Mouse (Mus musculus) midbrain, embryonic 10.5 days (tissue): Measurements from ENCODE around the gene Aip. TPM values are rescaled to one million over a fixed set of nuclear protein-coding genes. Genes with fewer than 3 reads are reported as not detected.
"Not testable (repeated sequence)": the region's sequence is repeated elsewhere in the genome, so short reads cannot be mapped to it uniquely, and the experiment has no call there.

Experiments
- DNase-seq: peaks from one replicate; pipeline ENCODE4 v3.0.0-alpha.2; 2017; ENCODE audit warnings: low spot score
- H3K27ac ChIP-seq: fragments of 300-500 bp; sonication (generic); replicated peaks from 2 replicates; pipeline ENCODE4 v1.5.1; 2016; ENCODE audit warnings: mild to moderate bottlenecking
- H3K27me3 ChIP-seq: fragments of 300-500 bp; sonication (generic); 2 replicates; pipeline ENCODE4 v1.6.1; 2016; ENCODE audit warnings: low read depth, mild to moderate bottlenecking; ENCODE audit not compliant: poor library complexity, severe bottlenecking
- H3K36me3 ChIP-seq: fragments of 300-500 bp; sonication (generic); 2 replicates; pipeline ENCODE4 v1.6.1; 2016; ENCODE audit warnings: mild to moderate bottlenecking, moderate library complexity
- H3K4me1 ChIP-seq: fragments of 300-500 bp; sonication (generic); 2 replicates; pipeline ENCODE4 v1.6.1; 2016
- H3K4me3 ChIP-seq: fragments of 300-500 bp; sonication (generic); 2 replicates; pipeline ENCODE4 v1.5.1; 2016; ENCODE audit warnings: mild to moderate bottlenecking, moderate library complexity
- H3K9me3 ChIP-seq: fragments of 300-500 bp; sonication (generic); replicated peaks from 2 replicates; pipeline ENCODE4 v1.6.1; 2016; ENCODE audit warnings: mild to moderate bottlenecking
- WGBS: fragments of 180-500 bp; shearing (Covaris S2); methylation state at CpG from one replicate; pipeline ENCODE4 v1.1.7; 2016; 5-methylcytosine and 5-hydroxymethylcytosine counted together
- polyA plus RNA-seq: library from polyadenylated mRNA; unstranded; fragments of >200 nt; fragmentation: Nextera tagmentation; extraction: Ambion mirVana; gene quantifications from 2 replicates; pipeline ENCODE4 v1.2.1, GENCODE M21; 2016

The Aip gene
- polyA plus RNA-seq, 1 experiment from 2014 or later: 60.6 TPM

- H3K4me1 ChIP-seq: no peaks in the 10 kb centered on the region; the same call in 1 of the 2 replicates
- H3K9me3 ChIP-seq: no peaks in the 10 kb centered on the region
- no peaks in the 10 kb centered on the region for H3K36me3 ChIP-seq
- no peak overlapping the region for H3K27ac ChIP-seq
- no peaks in the 10 kb centered on the region for H3K27me3 ChIP-seq
- WGBS: 77% methylated on average over 15 of the region's 15 CpGs
- H3K4me3 ChIP-seq: no peak overlapping the region
- DNase-seq: no peak
These were observed 55.3 kb downstream of the Aip start for GRCm38 (mm10) chr19:4070311-4070710.

DNA sequence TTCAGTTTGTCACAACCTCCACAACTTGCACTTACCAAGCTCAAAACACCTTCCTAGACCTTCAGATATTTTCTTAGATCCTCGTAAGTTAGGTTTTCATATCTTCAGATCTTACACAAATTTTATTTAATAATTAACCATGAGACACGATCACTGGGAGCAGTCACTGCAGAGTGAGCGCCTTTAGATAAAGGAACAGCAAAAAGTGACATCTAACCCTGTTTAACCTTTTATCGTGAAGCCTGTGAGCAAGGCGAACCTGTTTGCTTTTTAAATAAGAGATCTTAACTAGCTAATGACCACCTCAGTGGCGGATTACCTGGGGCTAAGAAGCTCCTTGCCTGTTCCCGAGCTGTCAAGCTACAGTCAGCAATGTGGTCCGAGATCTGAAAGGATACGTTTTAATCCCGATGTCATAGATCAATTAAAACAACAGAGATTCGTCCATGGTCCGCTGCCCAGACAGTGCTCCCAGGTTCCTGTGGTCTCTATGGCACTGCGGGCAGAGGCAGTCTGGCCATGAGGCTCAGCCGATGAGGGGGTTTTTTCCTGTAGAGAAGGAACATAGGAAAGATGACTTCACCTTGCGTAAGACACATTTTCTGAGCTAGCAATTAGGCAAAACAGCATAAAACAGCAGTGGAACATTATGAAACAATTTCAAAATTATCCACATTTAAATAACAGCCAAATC, 56.8 kb downstream of the Aip start:
- Histone ChIP-seq H3K4me3 (no peak overlapping the region), H3K27ac (no peak overlapping the region), H3K36me3 (no peaks in the 10 kb centered on the region), H3K27me3 (no peaks in the 10 kb centered on the region), H3K4me1 (no peaks in the 10 kb centered on the region; the same call in 1 of the 2 replicates), H3K9me3 (no peaks in the 10 kb centered on the region)
- WGBS: 64% methylated on average over 15 of the region's 15 CpGs
- DNase-seq: no peak

- H3K9me3 ChIP-seq, H3K27ac ChIP-seq, DNase-seq, H3K4me3 ChIP-seq, H3K4me1 ChIP-seq, H3K36me3 ChIP-seq, H3K27me3 ChIP-seq: not testable (repeated sequence)
- WGBS: 96% methylated on average over 2 of the region's 2 CpGs
These were observed 57.4 kb downstream of the Aip start for GRCm38 (mm10) chr19:4068242-4068641.

DNA sequence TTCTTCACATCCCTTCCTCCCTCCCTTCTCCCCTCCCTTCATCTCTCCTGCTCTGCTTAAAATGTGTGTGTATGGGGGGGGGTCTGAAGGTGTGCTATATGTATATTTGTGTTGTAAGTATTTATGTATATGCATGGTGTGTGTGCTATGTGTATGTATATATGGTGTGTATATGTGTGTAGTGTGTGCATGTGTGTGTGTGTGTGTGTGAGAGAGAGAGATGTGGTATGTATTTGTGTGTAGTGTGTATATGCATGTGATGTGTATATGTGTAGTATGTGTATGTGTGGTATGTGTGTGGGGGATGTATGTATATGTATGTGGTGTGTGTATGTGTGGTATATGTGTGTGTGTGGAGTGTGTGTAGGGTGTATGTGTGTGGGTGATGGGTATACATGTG, 58.8 kb downstream of the Aip start:
- Histone ChIP-seq H3K27me3 (no peaks in the 10 kb centered on the region), H3K27ac (no peak overlapping the region), H3K36me3 (no peaks in the 10 kb centered on the region), H3K4me3 (no peak overlapping the region), H3K9me3 (no peaks in the 10 kb centered on the region), H3K4me1 (no peaks in the 10 kb centered on the region; the same call in 1 of the 2 replicates)
- DNase-seq: no peak

- Histone ChIP-seq H3K27me3 (no peaks in the 10 kb centered on the region), H3K4me3 (no peak overlapping the region), H3K4me1 (no peaks in the 10 kb centered on the region; the same call in 1 of the 2 replicates), H3K9me3 (no peaks in the 10 kb centered on the region), H3K27ac (no peak overlapping the region), H3K36me3 (no peaks in the 10 kb centered on the region)
- no peak for DNase-seq
- 92% methylated on average over 6 of the region's 6 CpGs for WGBS
These were observed 59.4 kb downstream of the Aip start for GRCm38 (mm10) chr19:4066280-4066679.

DNA sequence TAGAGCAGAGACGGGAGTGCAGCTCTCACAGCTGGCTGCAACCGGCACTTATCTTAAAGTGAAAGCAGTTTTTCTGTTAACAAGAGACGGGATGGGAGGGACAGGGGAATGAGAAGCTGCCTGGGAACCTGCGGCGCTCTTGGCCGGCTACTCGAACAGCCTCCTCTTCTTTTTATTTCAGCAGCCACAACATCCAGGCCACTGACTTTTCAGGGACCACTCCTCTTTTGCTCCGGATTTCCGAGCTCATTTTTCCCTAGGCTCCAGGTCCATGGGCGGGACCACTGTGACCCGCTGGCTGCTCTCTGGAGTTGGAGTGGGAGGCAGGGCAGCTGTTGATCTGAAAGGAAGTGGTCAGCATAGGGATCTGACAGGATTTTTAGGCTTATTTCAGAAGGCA, 61.2 kb downstream of the Aip start:
- 53% methylated on average over 6 of the region's 11 CpGs for WGBS
- H3K9me3 ChIP-seq, H3K36me3 ChIP-seq: not testable (repeated sequence)

More for the DNA sequence above, 61.2 kb downstream of the Aip start:
- not testable (repeated sequence) for H3K4me3 ChIP-seq, H3K4me1 ChIP-seq, DNase-seq, H3K27ac ChIP-seq, H3K27me3 ChIP-seq

Other genes with a start within 250 kb of the Aip start
- gene Tcirg1, start 218.7 kb downstream of the Aip start, polyA plus RNA-seq: 17.0 and 17.6 TPM in 2 replicates
- gene Ndufs8, start 213.1 kb downstream of the Aip start, polyA plus RNA-seq: 251 and 262 TPM in 2 replicates
- gene Aldh3b1, start 196.1 kb downstream of the Aip start, polyA plus RNA-seq: 0.73 TPM in 2 replicates
- 5.1 and 8.0 TPM in 2 replicates for gene Unc93b1, start 190.7 kb downstream of the Aip start, polyA plus RNA-seq
- gene Aldh3b3, start 167.2 kb downstream of the Aip start, polyA plus RNA-seq: not detected in 2 replicates
- 0.21 and 0.35 TPM in 2 replicates for gene Aldh3b2, start 153.5 kb downstream of the Aip start, polyA plus RNA-seq
- 1.1 and 2.0 TPM in 2 replicates for gene Acy3, start 139.3 kb downstream of the Aip start, polyA plus RNA-seq
- gene Tbx10, start 133.1 kb downstream of the Aip start, polyA plus RNA-seq: not detected in 2 replicates
- 20.2 and 21.5 TPM in 2 replicates for gene Nudt8, start 125.3 kb downstream of the Aip start, polyA plus RNA-seq
- 2.4 and 2.8 TPM in 2 replicates for gene Gm49405, start 125.2 kb downstream of the Aip start, polyA plus RNA-seq
- gene Doc2g, start 122.5 kb downstream of the Aip start, polyA plus RNA-seq: 2.2 and 3.5 TPM in 2 replicates
- 188 and 207 TPM in 2 replicates for gene Ndufv1, start 113.1 kb downstream of the Aip start, polyA plus RNA-seq
- gene Gstp1, start 87.9 kb downstream of the Aip start, polyA plus RNA-seq: 400 and 417 TPM in 2 replicates
- 1.0 and 2.8 TPM in 2 replicates for gene Gstp2, start 79.8 kb downstream of the Aip start, polyA plus RNA-seq
- gene Gstp3, start 66.3 kb downstream of the Aip start, polyA plus RNA-seq: 0.23 TPM in 1 of 2 replicates, not detected in the other
- not detected in 2 replicates for gene Cabp2, start 44.3 kb downstream of the Aip start, polyA plus RNA-seq
- gene Cdk2ap2, start 28.7 kb downstream of the Aip start, polyA plus RNA-seq: 76.2 and 82.5 TPM in 2 replicates
- gene Pitpnm1, start 25.9 kb downstream of the Aip start, polyA plus RNA-seq: 12.8 and 15.1 TPM in 2 replicates
- not detected in 2 replicates for gene Gpr152, start 13.9 kb upstream of the Aip start, polyA plus RNA-seq
- not detected in 2 replicates for gene Cabp4, start 18.2 kb upstream of the Aip start, polyA plus RNA-seq
- 133 and 138 TPM in 2 replicates for gene Coro1b, start 22.8 kb upstream of the Aip start, polyA plus RNA-seq
- 0.67 TPM in 1 of 2 replicates, not detected in the other for gene Ptprcap, start 27.7 kb upstream of the Aip start, polyA plus RNA-seq
- gene Rps6kb2, start 37.5 kb upstream of the Aip start, polyA plus RNA-seq: 58.8 and 71.4 TPM in 2 replicates
- 2.8 and 4.1 TPM in 2 replicates for gene Carns1, start 49.6 kb upstream of the Aip start, polyA plus RNA-seq
- gene Tbc1d10c, start 65.4 kb upstream of the Aip start, polyA plus RNA-seq: 0.85 and 1.2 TPM in 2 replicates
- 1,003 and 1,059 TPM in 2 replicates for gene Ppp1ca, start 66.2 kb upstream of the Aip start, polyA plus RNA-seq
- gene Rad9a, start 75.8 kb upstream of the Aip start, polyA plus RNA-seq: 58.9 and 60.3 TPM in 2 replicates
- gene Clcf1, start 88.4 kb upstream of the Aip start, polyA plus RNA-seq: 0.65 and 0.74 TPM in 2 replicates
- gene AC109138.7, start 88.5 kb upstream of the Aip start, polyA plus RNA-seq: not detected in 2 replicates
- 12.2 and 15.6 TPM in 2 replicates for gene Pold4, start 106.0 kb upstream of the Aip start, polyA plus RNA-seq
- 3.2 and 3.6 TPM in 2 replicates for gene Ssh3, start 143.3 kb upstream of the Aip start, polyA plus RNA-seq
- gene Ankrd13d, start 157.3 kb upstream of the Aip start, polyA plus RNA-seq: 11.7 and 12.6 TPM in 2 replicates
- 12.2 and 14.2 TPM in 2 replicates for gene Grk2, start 180.4 kb upstream of the Aip start, polyA plus RNA-seq